Mouse (Mus musculus) gastrocnemius, adult 18-20 months (tissue): ENCODE measurements around the gene Ccdc155. TPM values are rescaled to one million over a fixed set of nuclear protein-coding genes. Genes with fewer than 3 reads are reported as not detected.

Experiments used
- DNase-seq: peaks from one replicate; pipeline ENCODE4 v3.0.0; 2021; ENCODE audit warnings: low spot score
- microRNA-seq: library from miRNA; unstranded; fragments of <30 nt; microRNA quantifications from one replicate; pipeline ENCODE4 v1.2.0, GENCODE M21; 2021
- total RNA-seq, 2 experiments: library from RNA; stranded (reverse); gene quantifications; 2 replicates each; pipeline ENCODE4 v1.2.3; 2021

Gene Ccdc155
- total RNA-seq, 2 experiments from 2014 or later: not detected

GRCm38 (mm10) chr7:45147899-45148298 is 56.8 kb downstream of the Ccdc155 start:
- no peak for DNase-seq

GRCm38 (mm10) chr7:45147267-45147666 is 57.4 kb downstream of the Ccdc155 start:
- no peak for DNase-seq

GRCm38 (mm10) chr7:45145460-45145859 is 59.2 kb downstream of the Ccdc155 start:
- no peak for DNase-seq

- no peak for DNase-seq
These were observed 60.1 kb downstream of the Ccdc155 start for GRCm38 (mm10) chr7:45144368-45145174.

GRCm38 (mm10) chr7:45141914-45142313 is 62.8 kb downstream of the Ccdc155 start:
- no peak for DNase-seq

GRCm38 (mm10) chr7:45141319-45141718 is 63.4 kb downstream of the Ccdc155 start:
- DNase-seq: no peak

GRCm38 (mm10) chr7:45139904-45140723 is 64.6 kb downstream of the Ccdc155 start:
- no peak for DNase-seq

GRCm38 (mm10) chr7:45138403-45138802 is 66.3 kb downstream of the Ccdc155 start:
- no peak for DNase-seq

GRCm38 (mm10) chr7:45137171-45138006 is 67.3 kb downstream of the Ccdc155 start:
- no peak for DNase-seq

- DNase-seq: peak; percentile 96
These were observed 68.6 kb downstream of the Ccdc155 start, which contains the start of the genes Gm45713 and Flt3l for GRCm38 (mm10) chr7:45135993-45136567. Gene Gm45713, minus strand, starts transcription at chr7:45136231. Gene Flt3l, minus strand, starts transcription at chr7:45136432.

- DNase-seq: no peak
These were observed 69.3 kb downstream of the Ccdc155 start for GRCm38 (mm10) chr7:45135370-45135769.

- no peak for DNase-seq
These were observed 70.1 kb downstream of the Ccdc155 start for GRCm38 (mm10) chr7:45134544-45135026.

Small RNAs within 50 kb of the gene (microRNA-seq; reads per million reads assigned to microRNA genes)
- gene Mir7055: not detected

Other genes starting within 250 kb of the Ccdc155 start
- gene Cpt1c, start 230.0 kb downstream of the Ccdc155 start, total RNA-seq: 1 to 10 TPM in 1 of 2 experiments, under 1 TPM in 1; 0.64 to 1.4 TPM
- 100 to 1,000 TPM; 119 to 139 TPM for gene Prmt1, start 218.3 kb downstream of the Ccdc155 start, total RNA-seq
- gene Irf3, start 207.2 kb downstream of the Ccdc155 start, total RNA-seq: 10 to 100 TPM; 15.0 to 19.1 TPM
- gene Bcl2l12, start 206.2 kb downstream of the Ccdc155 start, total RNA-seq: 1 to 10 TPM; 8.4 to 8.5 TPM
- gene Scaf1, start 188.5 kb downstream of the Ccdc155 start, total RNA-seq: 10 to 100 TPM; 41.3 to 46.2 TPM
- gene Rras, start 186.9 kb downstream of the Ccdc155 start, total RNA-seq: 10 to 100 TPM; 20.8 to 26.8 TPM
- gene Prr12, start 152.0 kb downstream of the Ccdc155 start, total RNA-seq: 10 to 100 TPM; 13.1 to 16.0 TPM
- gene Nosip, start 142.5 kb downstream of the Ccdc155 start, total RNA-seq: 10 to 100 TPM; 27.9 to 28.3 TPM
- gene Prrg2, start 142.2 kb downstream of the Ccdc155 start, total RNA-seq: 10 to 100 TPM; 10.2 to 10.4 TPM
- gene Rcn3, start 112.7 kb downstream of the Ccdc155 start, total RNA-seq: 10 to 100 TPM in 1 of 2 experiments, 1 to 10 TPM in 1; 8.0 to 12.5 TPM
- gene Fcgrt, start 101.0 kb downstream of the Ccdc155 start, total RNA-seq: 10 to 100 TPM; 27.4 to 29.1 TPM
- gene Rps11, start 80.5 kb downstream of the Ccdc155 start, total RNA-seq: 100 to 1,000 TPM; 490 to 529 TPM
- 100 to 1,000 TPM; 643 to 706 TPM for gene Rpl13a, start 76.1 kb downstream of the Ccdc155 start, total RNA-seq
- gene Gm45713, start 68.7 kb downstream of the Ccdc155 start, total RNA-seq: 1 to 10 TPM in 1 of 2 experiments, not detected in 1; 1.2 TPM
- 1 to 10 TPM; 1.8 to 3.0 TPM for gene Flt3l, start 68.5 kb downstream of the Ccdc155 start, total RNA-seq
- 10 to 100 TPM; 34.2 to 34.5 TPM for gene Pih1d1, start 50.6 kb downstream of the Ccdc155 start, total RNA-seq
- gene Aldh16a1, start 50.3 kb downstream of the Ccdc155 start, total RNA-seq: 10 to 100 TPM; 10.6 to 12.8 TPM
- under 1 TPM; 0.14 to 0.17 TPM for gene Slc17a7, start 40.9 kb downstream of the Ccdc155 start, total RNA-seq
- gene Gfy, start 25.3 kb downstream of the Ccdc155 start, total RNA-seq: not detected
- not detected for gene Pth2, start 23.9 kb downstream of the Ccdc155 start, total RNA-seq
- not detected for gene Dkkl1, start 7.3 kb upstream of the Ccdc155 start, total RNA-seq
- 1 to 10 TPM; 1.2 to 1.3 TPM for gene Tead2, start 10.9 kb upstream of the Ccdc155 start, total RNA-seq
- gene Cd37, start 34.2 kb upstream of the Ccdc155 start, total RNA-seq: 1 to 10 TPM; 1.1 to 1.2 TPM
- not detected for gene Slc6a16, start 36.2 kb upstream of the Ccdc155 start, total RNA-seq
- not detected for gene Slc6a21, start 72.6 kb upstream of the Ccdc155 start, total RNA-seq
- gene Trpm4, start 128.9 kb upstream of the Ccdc155 start, total RNA-seq: 10 to 100 TPM; 25.9 to 31.3 TPM
- gene Hrc, start 130.4 kb upstream of the Ccdc155 start, total RNA-seq: 100 to 1,000 TPM; 877 to 904 TPM
- under 1 TPM; 0.11 to 0.21 TPM for gene Ppfia3, start 162.1 kb upstream of the Ccdc155 start, total RNA-seq
- not detected for gene Lin7b, start 165.7 kb upstream of the Ccdc155 start, total RNA-seq
- gene Snrnp70, start 190.8 kb upstream of the Ccdc155 start, total RNA-seq: 10 to 100 TPM; 60.3 to 65.4 TPM
- 10 to 100 TPM; 83.7 to 93.5 TPM for gene Kcna7, start 200.8 kb upstream of the Ccdc155 start, total RNA-seq
- 1 to 10 TPM; 4.3 to 4.7 TPM for gene Ntf5, start 208.8 kb upstream of the Ccdc155 start, total RNA-seq
- gene Lhb, start 215.9 kb upstream of the Ccdc155 start, total RNA-seq: under 1 TPM; 0.47 to 0.59 TPM
- 100 to 1,000 TPM; 321 to 326 TPM for gene Gys1, start 230.0 kb upstream of the Ccdc155 start, total RNA-seq
- 10 to 100 TPM; 26.6 to 27.9 TPM for gene Ruvbl2, start 233.2 kb upstream of the Ccdc155 start, total RNA-seq